Mouse (Mus musculus) small intestine, adult 2 months (tissue): ENCODE measurements around the gene Rex1bd. TPM values are rescaled to one million over a fixed set of nuclear protein-coding genes. Genes with fewer than 3 reads are reported as not detected.
A peak's percentile ranks its signal among the peaks of the same experiment; 100 is the strongest.

Source experiments
- H3K27ac ChIP-seq: fragments of 200-500 bp; 2 replicates; pipeline ENCODE4 v1.5.1; 2012; ENCODE audit warnings: low read depth, low read length, control low read depth, inconsistent platforms; ENCODE audit not compliant: insufficient read depth
- H3K27me3 ChIP-seq: fragments of 200-500 bp; 2 replicates; pipeline ENCODE4 v1.6.1; 2012; ENCODE audit warnings: mild to moderate bottlenecking, moderate library complexity, low read length, inconsistent platforms; ENCODE audit not compliant: control insufficient read depth, insufficient read depth
- H3K36me3 ChIP-seq: fragments of 200-500 bp; 2 replicates; pipeline ENCODE4 v1.6.1; 2012; ENCODE audit warnings: mild to moderate bottlenecking, low read length, control low read depth, inconsistent platforms; ENCODE audit not compliant: control insufficient read depth, insufficient read depth
- H3K4me1 ChIP-seq: fragments of 200-500 bp; 2 replicates; pipeline ENCODE4 v1.6.1; 2012; ENCODE audit warnings: low read length, inconsistent platforms, mixed read lengths; ENCODE audit not compliant: control insufficient read depth, insufficient read depth, insufficient read length
- H3K4me3 ChIP-seq: fragments of 200-500 bp; 2 replicates; pipeline ENCODE4 v1.5.1; 2012; ENCODE audit warnings: low read depth, mild to moderate bottlenecking, control low read depth, inconsistent platforms, low read length, moderate library complexity
- CTCF ChIP-seq: fragments of 200-500 bp; IDR thresholded peaks from 2 replicates; pipeline ENCODE4 v1.5.1; 2012; ENCODE audit warnings: low read depth, mild to moderate bottlenecking, control low read depth, inconsistent platforms, low read length, moderate library complexity, mixed read lengths; ENCODE audit not compliant: insufficient replicate concordance, insufficient read length; ENCODE audit errors: extremely low read depth
- POLR2A ChIP-seq: fragments of 200-500 bp; IDR thresholded peaks from 2 replicates; pipeline ENCODE4 v1.6.1; 2012; ENCODE audit warnings: low read depth, mild to moderate bottlenecking, control low read depth, inconsistent platforms, low read length, moderate library complexity
- WGBS: fragments of 180-500 bp; shearing (Covaris S2); methylation state at CpG from one replicate; pipeline ENCODE4 v1.1.7; 2018; 5-methylcytosine and 5-hydroxymethylcytosine counted together
- polyA plus RNA-seq: library from polyadenylated mRNA; depleted of rRNA; stranded (reverse); fragments of >200 nt; gene quantifications from 2 replicates; pipeline ENCODE4 v1.2.3, GENCODE M21; 2012

Gene Rex1bd
- polyA plus RNA-seq, 1 experiment, result 244 TPM

- H3K4me3 ChIP-seq, result no peak overlapping the region
- no peak overlapping the region for H3K27ac ChIP-seq
- peaks cover 2% of the 10 kb centered on the region; the same call in 1 of the 2 replicates for H3K36me3 ChIP-seq
- 13% methylated on average over 23 of the region's 23 CpGs for WGBS
- peaks cover 14% of the 10 kb centered on the region for H3K4me1 ChIP-seq
- H3K27me3 ChIP-seq, result peaks cover 6% of the 10 kb centered on the region; the same call in 1 of the 2 replicates
- no peak for TF ChIP-seq CTCF
- TF ChIP-seq POLR2A, result no peak
These were observed 4.6 kb downstream of the Rex1bd start for GRCm38 (mm10) chr8:70501820-70502529.

- peaks cover 2% of the 10 kb centered on the region; the same call in 1 of the 2 replicates for H3K36me3 ChIP-seq
- H3K4me3 ChIP-seq, result peak overlapping the region; percentile 46
- 11% methylated on average over 39 of the region's 39 CpGs for WGBS
- peaks cover 17% of the 10 kb centered on the region for H3K27me3 ChIP-seq
- H3K27ac ChIP-seq, result no peak overlapping the region
- peaks cover 10% of the 10 kb centered on the region for H3K4me1 ChIP-seq
- TF ChIP-seq CTCF (no peak), POLR2A (no peak)
These were observed 5.9 kb downstream of the Rex1bd start for GRCm38 (mm10) chr8:70500386-70501301.

GRCm38 (mm10) chr8:70495771-70496062, 10.8 kb downstream of the Rex1bd start:
- Histone ChIP-seq H3K27me3 (peaks cover 66% of the 10 kb centered on the region), H3K4me1 (peaks cover 2% of the 10 kb centered on the region), H3K36me3 (no peaks in the 10 kb centered on the region), H3K4me3 (no peak overlapping the region), H3K27ac (no peak overlapping the region)
- no peak for TF ChIP-seq CTCF
- TF ChIP-seq POLR2A, result no peak
- 12% methylated on average over 12 of the region's 12 CpGs for WGBS

- no peak for TF ChIP-seq POLR2A
- TF ChIP-seq CTCF, result no peak
- no peak overlapping the region for H3K4me3 ChIP-seq
- H3K27me3 ChIP-seq, result peaks cover 71% of the 10 kb centered on the region
- H3K27ac ChIP-seq, result no peak overlapping the region
- 11% methylated on average over 21 of the region's 21 CpGs for WGBS
- no peaks in the 10 kb centered on the region; the same call in 1 of the 2 replicates for H3K4me1 ChIP-seq
- no peaks in the 10 kb centered on the region for H3K36me3 ChIP-seq
These were observed 11.4 kb downstream of the Rex1bd start for GRCm38 (mm10) chr8:70495001-70495770.

- peaks cover 78% of the 10 kb centered on the region for H3K27me3 ChIP-seq
- 5% methylated on average over 28 of the region's 28 CpGs for WGBS
- TF ChIP-seq POLR2A, result no peak
- no peak for TF ChIP-seq CTCF
- peaks cover 2% of the 10 kb centered on the region; the same call in 1 of the 2 replicates for H3K4me1 ChIP-seq
- no peaks in the 10 kb centered on the region for H3K36me3 ChIP-seq
- H3K4me3 ChIP-seq, result no peak overlapping the region
- H3K27ac ChIP-seq, result no peak overlapping the region
These were observed 12.1 kb downstream of the Rex1bd start for GRCm38 (mm10) chr8:70494416-70494945.

GRCm38 (mm10) chr8:70493692-70494415, 12.7 kb downstream of the Rex1bd start:
- Histone ChIP-seq H3K27me3 (peaks cover 83% of the 10 kb centered on the region), H3K36me3 (no peaks in the 10 kb centered on the region), H3K4me1 (peaks cover 2% of the 10 kb centered on the region; the same call in 1 of the 2 replicates), H3K4me3 (no peak overlapping the region), H3K27ac (no peak overlapping the region)
- TF ChIP-seq CTCF (no peak), POLR2A (no peak)
- 3% methylated on average over 47 of the region's 47 CpGs for WGBS
